Mouse (Mus musculus): ENCODE measurements around the gene Epsti1.

DNA sequence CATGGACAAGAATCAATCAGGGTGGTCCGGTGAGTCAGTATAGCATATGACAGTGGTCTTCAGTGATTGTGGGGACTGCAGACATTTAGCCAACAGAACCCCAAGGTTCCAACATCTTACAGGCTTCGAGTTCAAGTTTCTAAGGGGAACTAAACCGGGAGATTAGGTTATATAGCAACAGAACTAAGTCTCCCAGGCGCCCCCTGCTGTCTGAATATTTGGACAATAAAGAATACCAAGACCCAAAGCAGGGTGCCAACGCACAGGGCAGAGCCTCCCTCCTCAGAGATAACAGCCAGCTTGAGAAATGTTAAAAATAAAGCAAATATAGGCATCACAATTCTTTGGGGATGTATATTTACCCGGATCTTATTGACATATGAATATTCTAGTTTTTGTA is 24.0 kb downstream of the Epsti1 start:
- TF ChIP-seq CTCF (IDR thresholded peaks at IDR 0.05; ENCODE audit: extremely low read depth, insufficient read depth, insufficient read length, insufficient replicate concordance), result peak; percentile 23; the same call in 1 of the 2 replicates
- no peak for TF ChIP-seq POLR2A (IDR thresholded peaks at IDR 0.05; ENCODE audit: low read depth, low read length)
